Mouse (Mus musculus) left cerebral cortex, postnatal 14 days (tissue): ENCODE results near the gene Zbtb20. TPM values are rescaled to one million over a fixed set of nuclear protein-coding genes. Genes with fewer than 3 reads are reported as not detected.
A peak's percentile ranks its signal among the peaks of the same experiment; 100 is the strongest.

Experiments
- DNase-seq, 2 experiments: peaks; one replicate each; pipeline ENCODE4 v3.0.0; 2021 to 2022; ENCODE audit warnings: low spot score in 2 of 2, mixed read lengths in 1 of 2
- intact Hi-C: fragments of 180-260 bp; cut with DNase I; formaldehyde crosslinking; loops from one replicate; pipeline ENCODE4 v1.15.1; 2025
- total RNA-seq, 2 experiments: library from RNA; stranded (reverse); gene quantifications; 2 replicates each; pipeline ENCODE4 v1.2.3; 2021

Gene Zbtb20
- total RNA-seq, 2 experiments from 2014 or later, result 48.4 to 53.0 TPM

DNA sequence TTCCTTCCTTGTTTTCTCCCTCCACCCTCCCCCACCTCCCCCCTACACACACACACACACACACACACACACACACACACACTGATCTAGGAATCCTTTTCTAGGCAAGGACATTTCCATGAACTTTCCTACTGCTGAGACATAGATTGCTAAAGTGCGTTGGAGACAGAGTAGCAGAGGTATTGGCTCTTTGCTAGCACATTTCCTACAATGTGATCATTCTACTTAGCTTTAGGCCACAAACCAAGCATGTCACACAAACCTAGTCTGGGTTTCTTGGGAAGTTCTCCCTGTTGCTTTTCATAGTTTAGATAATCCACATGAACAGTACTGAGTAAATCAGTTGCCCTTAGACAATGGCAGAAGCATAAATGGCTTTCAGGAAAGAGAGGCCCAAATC lies 457.6 kb downstream of the Zbtb20 start:
- no peak for DNase-seq
- intact Hi-C loops, result no loop called here

DNA sequence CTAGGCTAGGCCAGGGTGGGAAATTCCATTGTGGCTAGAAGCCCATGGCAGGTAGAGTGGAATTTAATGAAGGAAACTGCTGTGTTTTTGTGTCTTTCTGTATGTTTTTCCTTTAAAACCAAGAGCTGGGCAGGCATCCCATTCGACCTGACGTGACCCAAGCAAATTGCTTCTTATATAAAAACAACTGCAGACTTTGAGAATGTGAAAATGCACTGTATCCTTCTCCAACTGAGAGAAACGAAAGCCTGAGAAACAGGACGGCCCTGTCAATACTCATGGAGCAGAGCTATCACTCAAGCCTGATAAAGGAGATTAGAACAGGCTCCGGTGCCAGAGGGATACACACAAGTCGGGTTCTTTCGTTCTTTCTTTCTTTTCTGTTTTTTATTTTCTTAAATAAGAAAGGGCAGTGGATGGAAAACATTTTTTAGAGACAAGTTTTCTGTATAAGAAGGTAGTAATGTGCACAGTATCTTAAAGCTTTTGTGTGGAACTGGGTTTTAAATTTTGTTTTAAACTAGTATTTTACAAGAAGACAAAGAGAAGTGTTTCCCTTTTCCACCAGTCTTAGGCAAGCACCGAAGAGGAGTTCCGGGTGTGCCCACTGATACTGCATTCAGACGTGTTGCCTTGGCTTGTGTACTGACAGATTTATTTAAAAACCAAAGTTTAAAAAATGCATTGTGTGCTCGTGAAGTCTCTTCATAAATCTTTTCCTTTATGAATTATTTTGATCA lies 458.9 kb downstream of the Zbtb20 start:
- DNase-seq, result peak; percentile 6 to 26
- intact Hi-C loops, result no loop called here

DNA sequence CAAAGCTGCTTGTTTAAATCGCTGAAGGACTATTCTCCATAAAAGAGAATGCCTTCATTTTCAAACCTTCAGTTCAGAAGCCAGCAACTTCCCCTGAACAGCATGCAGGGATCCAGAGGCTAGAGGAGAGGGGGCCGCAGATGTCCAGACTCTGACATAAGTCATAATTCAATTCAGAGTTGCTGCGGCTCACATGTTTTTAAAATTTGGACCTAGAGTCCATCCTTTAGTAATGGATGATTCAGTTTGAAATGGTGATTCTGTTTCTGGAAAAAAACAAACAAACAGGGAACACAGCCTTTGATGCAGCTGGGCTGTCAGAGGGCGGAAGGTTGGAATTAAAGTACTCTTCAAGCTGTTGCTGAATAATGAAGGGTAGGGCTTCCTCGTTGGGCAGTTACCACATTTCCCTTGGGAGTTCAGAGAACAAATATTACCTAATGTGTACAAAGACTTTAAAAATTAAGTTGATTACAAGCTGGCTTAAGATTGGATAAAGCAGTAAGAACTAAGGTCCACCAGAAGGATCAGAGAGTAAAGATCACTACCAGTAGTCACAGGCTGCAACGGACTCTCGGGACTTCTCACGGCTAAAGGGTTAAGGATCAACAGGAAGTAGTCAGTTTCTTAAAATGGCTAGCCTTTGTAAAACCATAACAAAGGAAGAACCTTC lies 459.6 kb downstream of the Zbtb20 start:
- intact Hi-C loops, result no loop called here
- no peak for DNase-seq

DNA sequence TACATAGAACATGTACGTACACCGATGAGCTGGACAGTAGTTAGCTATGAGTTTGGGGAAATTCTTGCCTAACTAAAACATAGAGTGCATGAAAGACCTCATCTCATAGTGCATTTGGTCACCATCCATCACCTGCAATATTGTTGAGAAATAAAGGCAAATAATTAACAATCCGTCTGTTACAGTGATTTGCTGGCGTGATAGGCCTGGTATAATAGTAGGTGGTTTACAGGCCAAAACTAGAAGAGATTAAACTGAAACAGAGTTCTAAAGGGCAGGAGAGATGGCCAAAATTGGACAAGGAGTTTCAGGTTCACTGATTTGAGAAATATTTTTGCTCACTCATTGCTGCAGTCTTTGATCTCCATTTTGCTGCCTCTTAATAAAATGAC lies 460.1 kb downstream of the Zbtb20 start:
- intact Hi-C loops, result no loop called here
- DNase-seq, result no peak

DNA sequence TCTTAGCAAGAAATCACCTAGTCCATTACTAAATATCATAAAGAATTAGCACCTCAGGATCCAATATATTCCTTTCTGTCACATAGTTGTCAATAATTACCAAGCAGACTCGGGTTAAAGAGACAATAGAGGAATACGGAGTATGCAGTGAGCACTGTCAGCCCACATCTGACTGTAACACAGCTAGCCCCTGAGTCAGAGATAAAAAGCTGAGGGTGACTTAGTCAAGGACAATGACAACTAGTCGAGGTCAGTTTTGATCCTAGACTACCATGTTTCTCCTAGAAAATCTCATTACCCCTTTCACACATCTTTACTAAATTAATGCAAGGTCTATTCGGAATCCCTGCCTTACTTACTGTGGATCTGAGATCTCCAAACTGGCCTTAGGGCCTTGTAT lies 465.0 kb downstream of the Zbtb20 start:
- intact Hi-C loops, result no loop called here

GRCm38 (mm10) chr16:43341916-43342455 lies 466.3 kb downstream of the Zbtb20 start:
- intact Hi-C loops, result no loop called here
- no peak for DNase-seq

More for the DNA sequence above, 465.0 kb downstream of the Zbtb20 start:
- no peak for DNase-seq

DNA sequence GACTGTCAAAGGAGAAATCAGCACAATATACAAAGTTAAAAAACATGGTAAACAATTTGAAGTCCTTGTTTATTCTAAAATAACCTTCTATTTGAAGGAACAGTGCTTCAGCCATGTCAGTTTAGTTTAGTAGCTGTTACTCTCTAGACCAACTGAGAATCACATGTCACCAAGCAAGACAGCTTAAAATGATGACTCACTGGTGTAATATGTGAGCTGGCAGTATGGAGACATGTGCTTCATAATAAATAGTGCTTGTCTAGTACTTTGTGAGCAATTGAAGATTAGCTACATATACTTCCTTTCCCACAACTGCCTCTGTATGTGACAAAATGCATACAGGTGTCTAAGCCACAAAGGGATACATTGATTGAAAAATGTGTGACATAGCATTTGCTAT lies 470.4 kb downstream of the Zbtb20 start:
- no peak for DNase-seq
- intact Hi-C loops, result no loop called here

GRCm38 (mm10) chr16:43355776-43356645 lies 480.3 kb downstream of the Zbtb20 start:
- intact Hi-C loops, result no loop called here
- no peak for DNase-seq

DNA sequence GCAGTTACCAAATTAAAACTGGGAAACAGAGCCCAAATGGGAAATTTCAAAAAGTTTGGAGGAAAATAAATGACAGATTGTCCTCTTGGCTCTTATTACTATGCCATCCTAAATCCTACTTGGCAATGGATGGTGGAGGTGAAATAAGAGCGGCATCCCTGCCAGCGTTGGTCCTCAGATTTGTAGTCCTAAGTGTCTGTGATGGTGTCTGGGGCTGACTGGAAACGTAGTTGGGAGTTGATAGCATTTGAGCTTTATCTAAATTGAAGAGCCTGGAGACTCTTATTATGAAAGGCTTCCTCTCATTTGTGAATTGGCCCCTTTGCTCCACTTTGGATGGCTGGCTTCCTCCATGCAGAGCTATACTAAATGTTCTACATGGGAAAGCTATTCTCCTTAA lies 483.9 kb downstream of the Zbtb20 start:
- DNase-seq, result no peak
- intact Hi-C loops, result no loop called here

GRCm38 (mm10) chr16:43360112-43360511 lies 484.4 kb downstream of the Zbtb20 start:
- DNase-seq, result no peak

DNA sequence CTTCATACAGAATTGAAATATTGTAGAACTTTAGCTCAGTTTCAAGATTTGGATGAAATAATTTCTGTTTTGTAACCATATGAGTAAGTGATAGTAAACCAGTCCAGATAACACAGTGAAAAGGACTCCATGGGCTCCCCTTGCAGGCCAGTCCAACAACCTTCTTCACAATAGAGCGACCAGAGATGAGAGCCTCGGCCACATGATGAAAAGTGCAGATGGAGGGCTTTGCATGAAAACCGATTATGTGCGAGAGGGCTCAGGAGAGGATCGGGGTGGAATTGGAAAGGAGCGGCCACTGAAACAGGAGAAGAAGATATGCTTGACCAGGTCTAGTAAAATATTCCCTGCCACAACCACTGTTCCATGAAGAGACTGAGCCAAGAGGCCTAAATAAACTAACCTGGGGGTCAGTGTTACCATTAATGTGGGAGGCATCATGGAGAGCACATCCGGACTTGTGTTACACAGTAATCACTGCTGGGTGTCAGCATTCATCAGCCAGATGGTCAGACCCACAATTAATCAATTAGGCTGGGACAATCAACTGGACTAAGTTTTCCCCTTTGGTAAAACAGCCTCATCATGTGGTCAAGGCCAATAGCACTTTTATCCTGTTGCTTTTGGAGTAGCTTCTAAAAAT lies 485.3 kb downstream of the Zbtb20 start:
- intact Hi-C loops, result no loop called here

More at GRCm38 (mm10) chr16:43360112-43360511, 484.4 kb downstream of the Zbtb20 start:
- intact Hi-C loops, result no loop called here

GRCm38 (mm10) chr16:43362651-43363300 lies 487.1 kb downstream of the Zbtb20 start:
- DNase-seq, result peak in 1 of 2 experiments; percentile 17
- intact Hi-C loops, result no loop called here

More for the DNA sequence above, 485.3 kb downstream of the Zbtb20 start:
- no peak for DNase-seq

GRCm38 (mm10) chr16:43363316-43363715 lies 487.6 kb downstream of the Zbtb20 start:
- DNase-seq, result no peak
- intact Hi-C loops, result no loop called here

- DNase-seq, result peak; percentile 23 to 30
- intact Hi-C loops, result no loop called here
Observed at GRCm38 (mm10) chr16:43363751-43364515, 488.3 kb downstream of the Zbtb20 start.

DNA sequence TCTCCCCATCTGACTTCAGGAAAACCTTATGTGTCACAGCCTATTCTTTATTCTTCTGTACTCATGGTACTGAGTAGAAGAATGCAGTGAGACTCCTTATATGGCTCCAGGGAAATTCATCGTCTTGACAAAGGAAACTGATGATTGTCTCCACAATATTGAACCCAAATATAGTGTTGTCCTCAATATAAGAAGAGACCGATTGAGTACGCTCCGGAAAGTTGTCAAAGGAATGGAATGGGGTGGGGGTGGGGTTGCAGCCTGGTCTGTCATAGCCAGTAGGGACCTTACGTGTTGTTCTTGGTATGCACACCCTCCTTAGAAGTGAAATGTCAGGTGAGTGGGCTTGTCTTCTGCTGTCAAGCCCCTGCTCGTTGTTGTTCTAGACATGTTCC lies 488.8 kb downstream of the Zbtb20 start:
- intact Hi-C loops, result no loop called here
- DNase-seq, result no peak

DNA sequence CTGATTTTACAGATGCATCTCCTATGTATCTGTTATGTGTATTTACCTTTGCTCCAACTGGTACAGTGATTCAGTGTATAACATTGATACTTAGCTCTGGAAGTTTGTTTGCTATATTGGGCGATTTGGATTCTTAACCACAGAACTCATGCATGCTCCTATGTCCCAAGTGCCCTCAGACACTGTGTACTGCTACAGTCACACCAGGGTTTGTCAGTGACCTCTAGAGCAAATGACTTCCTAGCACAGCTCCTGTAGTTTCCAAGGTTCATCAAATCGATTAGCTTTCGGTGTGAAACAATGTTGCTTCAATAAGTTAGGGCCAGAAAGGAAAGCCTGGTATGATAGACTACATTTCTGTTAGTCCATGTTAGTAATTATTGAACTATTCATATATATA lies 489.6 kb downstream of the Zbtb20 start:
- intact Hi-C loops, result no loop called here

DNA sequence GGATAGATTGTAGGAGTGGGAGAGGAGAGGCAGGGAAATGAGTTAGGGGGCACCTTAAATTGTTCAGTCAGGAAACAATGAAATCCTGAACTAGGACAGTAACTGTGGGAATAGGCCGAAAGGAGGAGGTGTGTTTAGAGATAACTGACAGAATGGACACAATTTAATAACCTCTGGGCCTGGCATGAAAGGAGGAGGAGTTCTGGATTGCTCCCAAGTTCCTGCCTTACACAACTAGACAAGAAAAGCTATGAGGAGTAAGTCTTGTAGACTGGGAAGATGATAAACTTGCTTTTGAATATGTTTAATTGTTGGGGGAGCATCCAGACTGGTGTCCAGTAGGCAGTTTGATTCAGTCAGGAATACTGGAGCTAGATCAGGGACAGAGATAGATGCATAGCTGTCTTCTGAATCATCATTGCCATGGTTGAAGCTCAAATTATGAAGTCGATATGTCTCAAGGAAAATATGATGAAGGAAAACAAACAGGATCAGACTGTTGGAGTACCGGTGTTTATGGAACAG lies 494.9 kb downstream of the Zbtb20 start:
- intact Hi-C loops, result no loop called here
- DNase-seq, result no peak

More for the DNA sequence above, 489.6 kb downstream of the Zbtb20 start:
- no peak for DNase-seq

- intact Hi-C loops, result no loop called here
- no peak for DNase-seq
Observed at GRCm38 (mm10) chr16:43376782-43377181, 501.1 kb downstream of the Zbtb20 start.
